Mouse (Mus musculus) forebrain, embryonic 11.5 days (tissue): ENCODE measurements around the gene Stox2. TPM values are rescaled to one million over a fixed set of nuclear protein-coding genes. Genes with fewer than 3 reads are reported as not detected.

Experiments
- ATAC-seq: fragments of 200-750 bp; cut with Nextera tagmentation; replicated peaks from 2 replicates; pipeline ENCODE4 v1.8.0; 2017; ENCODE audit warnings: moderate TSS enrichment; ENCODE audit not compliant: low FRiP score
- DNase-seq: peaks from one replicate; pipeline ENCODE4 v3.0.0-alpha.2; 2017; ENCODE audit warnings: low spot score
- H3K27ac ChIP-seq: fragments of 300-500 bp; sonication (generic); 2 replicates; pipeline ENCODE4 v1.5.1; 2014; ENCODE audit warnings: low read depth, low read length
- H3K27me3 ChIP-seq: fragments of 300-500 bp; sonication (generic); 2 replicates; pipeline ENCODE4 v1.6.1; 2014; ENCODE audit warnings: mild to moderate bottlenecking, low read length, mixed read lengths; ENCODE audit not compliant: control insufficient read depth, insufficient read depth
- H3K36me3 ChIP-seq: fragments of 300-500 bp; sonication (generic); 2 replicates; pipeline ENCODE4 v1.6.1; 2014; ENCODE audit warnings: mild to moderate bottlenecking, low read length, moderate library complexity, mixed read lengths; ENCODE audit not compliant: control insufficient read depth, insufficient read depth
- H3K4me1 ChIP-seq: fragments of 300-500 bp; sonication (generic); replicated peaks from 2 replicates; pipeline ENCODE4 v1.6.1; 2014; ENCODE audit warnings: low read length, mixed read lengths; ENCODE audit not compliant: control insufficient read depth, insufficient read depth
- H3K4me2 ChIP-seq: fragments of 300-500 bp; sonication (generic); 2 replicates; pipeline ENCODE4 v1.6.1; 2014; ENCODE audit warnings: low read depth, mild to moderate bottlenecking, low read length, moderate library complexity, mixed read lengths; ENCODE audit not compliant: severe bottlenecking
- H3K4me3 ChIP-seq: fragments of 300-500 bp; sonication (generic); 2 replicates; pipeline ENCODE4 v1.5.1; 2014; ENCODE audit warnings: low read depth, low read length
- H3K9ac ChIP-seq: fragments of 300-500 bp; sonication (generic); 2 replicates; pipeline ENCODE4 v1.6.1; 2014; ENCODE audit warnings: low read length
- H3K9me3 ChIP-seq: fragments of 300-500 bp; sonication (generic); 2 replicates; pipeline ENCODE4 v1.6.1; 2016; ENCODE audit warnings: low read length, mixed read lengths; ENCODE audit not compliant: control insufficient read depth
- WGBS: fragments of 180-500 bp; shearing (Covaris S2); extraction: QIAGEN DNeasy Blood & Tissue Kit; methylation state at CpG from one replicate; pipeline ENCODE4 v1.1.7; 2014; 5-methylcytosine and 5-hydroxymethylcytosine counted together
- polyA plus RNA-seq: library from polyadenylated mRNA; unstranded; fragments of >200 nt; fragmentation: Nextera tagmentation; extraction: Ambion mirVana; gene quantifications from 2 replicates; pipeline ENCODE4 v1.2.1, GENCODE M21; 2014

Gene Stox2
- polyA plus RNA-seq, 1 experiment from 2014 or later: 34.6 TPM

- no peaks in the 10 kb centered on the region for H3K27me3 ChIP-seq
- no peak for ATAC-seq
Observed at GRCm38 (mm10) chr8:47206640-47207237, 239.4 kb downstream of the Stox2 start.

GRCm38 (mm10) chr8:47205472-47205871, 240.7 kb downstream of the Stox2 start:
- H3K27me3 ChIP-seq: no peaks in the 10 kb centered on the region
- WGBS: 92% methylated on average over 5 of the region's 5 CpGs
- ATAC-seq: no peak
- no peaks in the 10 kb centered on the region for H3K9me3 ChIP-seq
- H3K36me3 ChIP-seq: no peaks in the 10 kb centered on the region; the same call in 1 of the 2 replicates
- H3K27ac ChIP-seq: no peak overlapping the region
- no peak overlapping the region for H3K4me2 ChIP-seq
- H3K9ac ChIP-seq: no peak overlapping the region
- DNase-seq: no peak
- no peak overlapping the region for H3K4me3 ChIP-seq
- H3K4me1 ChIP-seq: no peaks in the 10 kb centered on the region; the same call in 1 of the 2 replicates

More at GRCm38 (mm10) chr8:47206640-47207237, 239.4 kb downstream of the Stox2 start:
- Histone ChIP-seq H3K4me2 (no peak overlapping the region), H3K9me3 (no peaks in the 10 kb centered on the region), H3K4me3 (no peak overlapping the region), H3K9ac (no peak overlapping the region), H3K27ac (no peak overlapping the region), H3K36me3 (no peaks in the 10 kb centered on the region), H3K4me1 (no peaks in the 10 kb centered on the region; the same call in 1 of the 2 replicates)
- 88% methylated on average over 8 of the region's 8 CpGs for WGBS
- no peak for DNase-seq

GRCm38 (mm10) chr8:47196391-47196790, 249.8 kb downstream of the Stox2 start:
- no peak overlapping the region for H3K4me3 ChIP-seq
- no peak overlapping the region for H3K4me2 ChIP-seq
- no peaks in the 10 kb centered on the region for H3K27me3 ChIP-seq
- no peaks in the 10 kb centered on the region for H3K4me1 ChIP-seq
- no peak overlapping the region for H3K9ac ChIP-seq
- DNase-seq (no peak), ATAC-seq (no peak)
- WGBS: 97% methylated on average over 1 of the region's 1 CpGs
- peaks cover 30% of the 10 kb centered on the region for H3K36me3 ChIP-seq
- no peaks in the 10 kb centered on the region for H3K9me3 ChIP-seq
- H3K27ac ChIP-seq: no peak overlapping the region

GRCm38 (mm10) chr8:47193321-47193996, 252.7 kb downstream of the Stox2 start:
- no peaks in the 10 kb centered on the region for H3K4me1 ChIP-seq
- H3K27me3 ChIP-seq: no peaks in the 10 kb centered on the region
- ATAC-seq (no peak), DNase-seq (no peak)
- H3K4me3 ChIP-seq: no peak overlapping the region
- no peak overlapping the region for H3K9ac ChIP-seq
- 95% methylated on average over 29 of the region's 29 CpGs for WGBS
- H3K27ac ChIP-seq: no peak overlapping the region
- H3K4me2 ChIP-seq: no peak overlapping the region
- H3K36me3 ChIP-seq: peaks cover 25% of the 10 kb centered on the region
- H3K9me3 ChIP-seq: no peaks in the 10 kb centered on the region

- Histone ChIP-seq H3K9me3 (no peaks in the 10 kb centered on the region), H3K36me3 (peaks cover 25% of the 10 kb centered on the region), H3K9ac (no peak overlapping the region), H3K27me3 (no peaks in the 10 kb centered on the region), H3K4me3 (no peak overlapping the region), H3K4me1 (no peaks in the 10 kb centered on the region), H3K4me2 (no peak overlapping the region), H3K27ac (no peak overlapping the region)
- DNase-seq (no peak), ATAC-seq (no peak)
- WGBS: 96% methylated on average over 18 of the region's 18 CpGs
Observed at GRCm38 (mm10) chr8:47191444-47192365, 254.5 kb downstream of the Stox2 start.

- no peaks in the 10 kb centered on the region for H3K9me3 ChIP-seq
- H3K36me3 ChIP-seq: peaks cover 4% of the 10 kb centered on the region; the same call in 1 of the 2 replicates
- no peaks in the 10 kb centered on the region for H3K27me3 ChIP-seq
- ATAC-seq (no peak), DNase-seq (no peak)
- H3K4me2 ChIP-seq: no peak overlapping the region
- no peak overlapping the region for H3K9ac ChIP-seq
- H3K4me1 ChIP-seq: no peaks in the 10 kb centered on the region
- H3K27ac ChIP-seq: no peak overlapping the region
- 49% methylated on average over 6 of the region's 6 CpGs for WGBS
- H3K4me3 ChIP-seq: no peak overlapping the region
Observed at GRCm38 (mm10) chr8:47185396-47185795, 260.8 kb downstream of the Stox2 start.

GRCm38 (mm10) chr8:47182771-47183558, 263.2 kb downstream of the Stox2 start:
- no peaks in the 10 kb centered on the region for H3K9me3 ChIP-seq
- no peak for DNase-seq
- no peaks in the 10 kb centered on the region for H3K27me3 ChIP-seq
- H3K9ac ChIP-seq: no peak overlapping the region
- H3K4me3 ChIP-seq: no peak overlapping the region
- peaks cover 4% of the 10 kb centered on the region; the same call in 1 of the 2 replicates for H3K36me3 ChIP-seq
- no peaks in the 10 kb centered on the region for H3K4me1 ChIP-seq
- no peak overlapping the region for H3K27ac ChIP-seq
- 89% methylated on average over 6 of the region's 6 CpGs for WGBS
- H3K4me2 ChIP-seq: no peak overlapping the region
- no peak for ATAC-seq

- Histone ChIP-seq H3K4me1 (no peaks in the 10 kb centered on the region), H3K9ac (no peak overlapping the region), H3K27me3 (no peaks in the 10 kb centered on the region), H3K9me3 (no peaks in the 10 kb centered on the region), H3K4me3 (no peak overlapping the region), H3K27ac (no peak overlapping the region), H3K36me3 (peaks cover 4% of the 10 kb centered on the region; the same call in 1 of the 2 replicates), H3K4me2 (no peak overlapping the region)
- ATAC-seq: no peak
- no peak for DNase-seq
- 87% methylated on average over 4 of the region's 4 CpGs for WGBS
Observed at GRCm38 (mm10) chr8:47182292-47182691, 263.9 kb downstream of the Stox2 start.
